Mouse (Mus musculus): ENCODE results near the gene Gm27029. TPM values are rescaled to one million over a fixed set of nuclear protein-coding genes. Genes with fewer than 3 reads are reported as not detected.
"Not testable (repeated sequence)": the region's sequence is repeated elsewhere in the genome, so short reads cannot be mapped to it uniquely, and the experiment has no call there.

Gene Gm27029
- polyA plus RNA-seq, 1 experiment from 2014 or later = 9.9 TPM

- Histone ChIP-seq H3K9ac (no peak overlapping the region), H3K4me3 (no peak overlapping the region), H3K27me3 (no peaks in the 10 kb centered on the region), H3K4me1 (peaks cover 12% of the 10 kb centered on the region; the same call in 1 of the 2 replicates), H3K4me2 (replicated peaks) (no peak overlapping the region), H3K36me3 (peaks cover 4% of the 10 kb centered on the region; the same call in 1 of the 2 replicates), H3K27ac (0 out of 2 replicates have a peak overlapping the region, but pooled peaks have one; percentile 38), H3K9me3 (no peaks in the 10 kb centered on the region)
- WGBS = 17% methylated on average over 6 of the region's 6 CpGs
- no peak for ATAC-seq (ENCODE audit: insufficient number of reproducible peaks, insufficient read depth, low FRiP score, low TSS enrichment)
These were observed 30.1 kb upstream of the Gm27029 start for GRCm38 (mm10) chr11:101454702-101455101.

- H3K9ac ChIP-seq = no peak overlapping the region
- no peak for ATAC-seq (ENCODE audit: insufficient number of reproducible peaks, insufficient read depth, low FRiP score, low TSS enrichment)
- H3K4me3 ChIP-seq = no peak overlapping the region
- H3K36me3 ChIP-seq = no peaks in the 10 kb centered on the region
- H3K27me3 ChIP-seq = no peaks in the 10 kb centered on the region
- no peak overlapping the region for H3K4me2 ChIP-seq (replicated peaks)
- H3K4me1 ChIP-seq = 0 out of 2 replicates have a peak, but pooled peaks cover 14% of the 10 kb centered on the region
- H3K27ac ChIP-seq = no peak overlapping the region
- WGBS = 71% methylated on average over 10 of the region's 10 CpGs
- no peaks in the 10 kb centered on the region for H3K9me3 ChIP-seq
These were observed 27.6 kb upstream of the Gm27029 start for GRCm38 (mm10) chr11:101452093-101452774.

GRCm38 (mm10) chr11:101451536-101451935 is 26.9 kb upstream of the Gm27029 start:
- Histone ChIP-seq H3K4me2 (replicated peaks) (no peak overlapping the region), H3K36me3 (no peaks in the 10 kb centered on the region), H3K27me3 (no peaks in the 10 kb centered on the region), H3K9me3 (no peaks in the 10 kb centered on the region), H3K4me1 (0 out of 2 replicates have a peak, but pooled peaks cover 14% of the 10 kb centered on the region), H3K9ac (no peak overlapping the region), H3K4me3 (no peak overlapping the region), H3K27ac (no peak overlapping the region)
- ATAC-seq (ENCODE audit: insufficient number of reproducible peaks, insufficient read depth, low FRiP score, low TSS enrichment) = no peak
- WGBS = 90% methylated on average over 10 of the region's 10 CpGs

- Histone ChIP-seq H3K36me3 (peaks cover 7% of the 10 kb centered on the region), H3K9me3 (no peaks in the 10 kb centered on the region), H3K4me1 (0 out of 2 replicates have a peak, but pooled peaks cover 14% of the 10 kb centered on the region), H3K4me2 (replicated peaks) (no peak overlapping the region), H3K4me3 (no peak overlapping the region), H3K27me3 (no peaks in the 10 kb centered on the region), H3K9ac (no peak overlapping the region), H3K27ac (no peak overlapping the region)
- ATAC-seq (ENCODE audit: insufficient number of reproducible peaks, insufficient read depth, low FRiP score, low TSS enrichment) = no peak
- WGBS = 85% methylated on average over 3 of the region's 3 CpGs
These were observed 25.8 kb upstream of the Gm27029 start for GRCm38 (mm10) chr11:101450394-101450793.

GRCm38 (mm10) chr11:101449596-101449995 is 25.0 kb upstream of the Gm27029 start:
- not testable (repeated sequence) for H3K27ac ChIP-seq; H3K4me3 ChIP-seq; H3K9ac ChIP-seq; H3K27me3 ChIP-seq; H3K4me1 ChIP-seq; H3K9me3 ChIP-seq; ATAC-seq (ENCODE audit: insufficient number of reproducible peaks, insufficient read depth, low FRiP score, low TSS enrichment); H3K4me2 ChIP-seq (replicated peaks)
- peaks cover 15% of the 10 kb centered on the region for H3K36me3 ChIP-seq
- WGBS = 86% methylated on average over 4 of the region's 4 CpGs

- no peak overlapping the region for H3K9ac ChIP-seq
- ATAC-seq (ENCODE audit: insufficient number of reproducible peaks, insufficient read depth, low FRiP score, low TSS enrichment) = no peak
These were observed 24.3 kb upstream of the Gm27029 start for GRCm38 (mm10) chr11:101448899-101449298.

GRCm38 (mm10) chr11:101448274-101448746 is 23.7 kb upstream of the Gm27029 start, which contains the start of gene Ifi35:
TSS of gene Ifi35 (plus strand) at chr11:101448407.
- H3K27me3 ChIP-seq = no peaks in the 10 kb centered on the region
- H3K9ac ChIP-seq = peak within 1 kb of the TSS; percentile 40
- H3K4me2 ChIP-seq (replicated peaks) = peak within 1 kb of the TSS; percentile 31
- ATAC-seq (ENCODE audit: insufficient number of reproducible peaks, insufficient read depth, low FRiP score, low TSS enrichment) = no peak
- H3K4me3 ChIP-seq = peak within 1 kb of the TSS; percentile 25; the same call in 1 of the 2 replicates
- H3K9me3 ChIP-seq = no peaks in the 10 kb centered on the region
- H3K4me1 ChIP-seq = peaks cover 13% of the 10 kb centered on the region
- H3K27ac ChIP-seq = peak within 1 kb of the TSS; percentile 42; the same call in 1 of the 2 replicates
- H3K36me3 ChIP-seq = peaks cover 28% of the 10 kb centered on the region
- WGBS = 33% methylated on average over 10 of the region's 10 CpGs

More at GRCm38 (mm10) chr11:101448899-101449298, 24.3 kb upstream of the Gm27029 start:
- peak overlapping the region; percentile 31 for H3K4me2 ChIP-seq (replicated peaks)
- H3K27me3 ChIP-seq = no peaks in the 10 kb centered on the region
- peaks cover 7% of the 10 kb centered on the region for H3K4me1 ChIP-seq
- H3K4me3 ChIP-seq = no peak overlapping the region
- no peaks in the 10 kb centered on the region for H3K9me3 ChIP-seq
- peaks cover 22% of the 10 kb centered on the region for H3K36me3 ChIP-seq
- 83% methylated on average over 4 of the region's 4 CpGs for WGBS
- H3K27ac ChIP-seq = no peak overlapping the region

- Histone ChIP-seq H3K4me3 (no peak overlapping the region; the same call in 1 of the 2 replicates), H3K4me1 (peaks cover 17% of the 10 kb centered on the region), H3K27me3 (no peaks in the 10 kb centered on the region), H3K9ac (no peak overlapping the region), H3K36me3 (peaks cover 28% of the 10 kb centered on the region), H3K9me3 (no peaks in the 10 kb centered on the region), H3K4me2 (replicated peaks) (no peak overlapping the region), H3K27ac (no peak overlapping the region; the same call in 1 of the 2 replicates)
- WGBS = 82% methylated on average over 5 of the region's 5 CpGs
- ATAC-seq (ENCODE audit: insufficient number of reproducible peaks, insufficient read depth, low FRiP score, low TSS enrichment) = no peak
These were observed 23.2 kb upstream of the Gm27029 start for GRCm38 (mm10) chr11:101447786-101448185.

- Histone ChIP-seq H3K4me1 (peaks cover 17% of the 10 kb centered on the region), H3K36me3 (peaks cover 28% of the 10 kb centered on the region)
- not testable (repeated sequence) for H3K4me2 ChIP-seq (replicated peaks); ATAC-seq (ENCODE audit: insufficient number of reproducible peaks, insufficient read depth, low FRiP score, low TSS enrichment); H3K27me3 ChIP-seq; H3K4me3 ChIP-seq; H3K9ac ChIP-seq; H3K9me3 ChIP-seq; H3K27ac ChIP-seq
- 89% methylated on average over 8 of the region's 8 CpGs for WGBS
These were observed 22.3 kb upstream of the Gm27029 start for GRCm38 (mm10) chr11:101446860-101447259.

- Histone ChIP-seq H3K9ac (no peak overlapping the region), H3K27ac (no peak overlapping the region), H3K27me3 (no peaks in the 10 kb centered on the region), H3K36me3 (peaks cover 28% of the 10 kb centered on the region), H3K9me3 (no peaks in the 10 kb centered on the region), H3K4me1 (peaks cover 17% of the 10 kb centered on the region), H3K4me3 (no peak overlapping the region), H3K4me2 (replicated peaks) (no peak overlapping the region)
- WGBS = 85% methylated on average over 1 of the region's 1 CpGs
- no peak for ATAC-seq (ENCODE audit: insufficient number of reproducible peaks, insufficient read depth, low FRiP score, low TSS enrichment)
These were observed 21.7 kb upstream of the Gm27029 start for GRCm38 (mm10) chr11:101446319-101446718.

- H3K9ac ChIP-seq = peak overlapping the region; percentile 92
- under 1% methylated on average over 14 of the region's 14 CpGs for WGBS
- peaks cover 12% of the 10 kb centered on the region for H3K4me1 ChIP-seq
- peaks cover 28% of the 10 kb centered on the region for H3K36me3 ChIP-seq
- no peak for ATAC-seq (ENCODE audit: insufficient number of reproducible peaks, insufficient read depth, low FRiP score, low TSS enrichment)
- no peaks in the 10 kb centered on the region for H3K27me3 ChIP-seq
- H3K9me3 ChIP-seq = no peaks in the 10 kb centered on the region
- peak overlapping the region; percentile 84 for H3K4me3 ChIP-seq
- H3K27ac ChIP-seq = peak overlapping the region; percentile 94
- peak overlapping the region; percentile 92 for H3K4me2 ChIP-seq (replicated peaks)
These were observed 18.2 kb upstream of the Gm27029 start for GRCm38 (mm10) chr11:101442760-101443159.

- ATAC-seq (ENCODE audit: insufficient number of reproducible peaks, insufficient read depth, low FRiP score, low TSS enrichment) = peak; percentile 99
- WGBS = under 1% methylated on average over 42 of the region's 42 CpGs
- Histone ChIP-seq H3K4me1 (peaks cover 12% of the 10 kb centered on the region), H3K4me2 (replicated peaks) (peak within 1 kb of the TSS; percentile 92), H3K9ac (peak within 1 kb of the TSS; percentile 92), H3K9me3 (no peaks in the 10 kb centered on the region), H3K27me3 (no peaks in the 10 kb centered on the region), H3K36me3 (peaks cover 28% of the 10 kb centered on the region), H3K4me3 (peak within 1 kb of the TSS; percentile 84), H3K27ac (peak within 1 kb of the TSS; percentile 94)
These were observed 17.6 kb upstream of the Gm27029 start, which contains the start of gene Rpl27 for GRCm38 (mm10) chr11:101442127-101442693. TSS of gene Rpl27 (plus strand) at chr11:101442298.
